Mouse (Mus musculus) naive thymus-derived CD4-positive, alpha-beta T cell, adult 5 months (primary cell): ENCODE results near the gene Cgn. TPM values are rescaled to one million over a fixed set of nuclear protein-coding genes. Genes with fewer than 3 reads are reported as not detected.

ENCODE experiments used
- polyA plus RNA-seq: library from polyadenylated mRNA; unstranded; fragments of 100-300 nt; shearing (Covaris generic); gene quantifications from one replicate; pipeline ENCODE4 v1.2.1, GENCODE M21; 2017

The Cgn gene
- 0.09 TPM for polyA plus RNA-seq

GRCm38 (mm10) chr3:94786367-94786835 lies at the start of gene Cgn:
Gene Cgn (minus strand): TSS chr3:94786492.

Other genes with a start within 250 kb of the Cgn start
- gene Snx27, start 203.8 kb downstream of the Cgn start, polyA plus RNA-seq: 21.4 TPM
- gene Gm10972, start 143.4 kb downstream of the Cgn start, polyA plus RNA-seq: not detected
- gene Tuft1, start 127.6 kb downstream of the Cgn start, polyA plus RNA-seq: 5.8 TPM
- not detected for gene Selenbp2, start 92.9 kb downstream of the Cgn start, polyA plus RNA-seq
- gene Pogz, start 51.1 kb upstream of the Cgn start, polyA plus RNA-seq: 25.1 TPM
- gene Psmb4, start 100.5 kb upstream of the Cgn start, polyA plus RNA-seq: 270 TPM
- 2.3 TPM for gene Selenbp1, start 146.6 kb upstream of the Cgn start, polyA plus RNA-seq
- gene Rfx5, start 167.6 kb upstream of the Cgn start, polyA plus RNA-seq: 10.3 TPM
- 19.5 TPM for gene Pi4kb, start 188.2 kb upstream of the Cgn start, polyA plus RNA-seq
- gene Zfp687, start 229.0 kb upstream of the Cgn start, polyA plus RNA-seq: 51.6 TPM